Mouse (Mus musculus) embryo, embryonic 11 days (tissue): Measurements from ENCODE around the gene Maml3.

ENCODE experiments used
- DNase-seq: peaks from one replicate; pipeline ENCODE4 v3.0.0-alpha.2; 2015

The Maml3 gene

DNA sequence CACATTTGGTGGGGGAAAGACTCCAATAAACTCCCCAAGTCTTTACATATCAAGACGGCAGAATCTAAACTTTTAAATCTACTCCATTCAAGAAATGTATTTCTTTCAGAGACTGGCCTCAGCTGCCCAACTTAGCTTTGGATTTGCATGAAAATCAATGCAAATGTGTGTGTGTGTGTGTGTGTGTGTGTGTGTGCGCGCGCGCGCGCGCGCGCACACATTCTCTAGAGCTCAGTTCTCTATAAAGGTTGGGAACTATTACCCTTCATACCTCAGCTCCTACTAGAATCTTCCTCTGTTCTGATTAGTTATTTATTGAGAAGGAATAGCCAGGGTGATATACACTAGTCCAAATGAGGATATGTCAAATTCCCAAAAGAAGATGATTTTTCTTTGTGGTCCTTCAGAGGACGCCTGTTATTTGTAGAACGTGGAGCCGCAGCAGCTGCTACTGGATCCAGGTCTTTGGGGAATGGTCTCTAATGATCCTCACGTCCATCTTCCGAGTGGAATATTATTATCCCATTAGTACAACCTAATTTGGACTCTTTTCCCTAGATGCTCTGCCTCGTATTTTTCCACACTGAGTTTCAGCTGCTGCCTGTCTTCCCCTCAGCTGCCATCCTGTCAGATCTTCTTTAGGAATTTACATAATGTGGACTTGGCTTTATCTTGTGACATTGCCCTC, 372.8 kb downstream of the Maml3 start:
- no peak for DNase-seq

- DNase-seq, result no peak
Measured at GRCm38 (mm10) chr3:51730662-51731061, 374.2 kb downstream of the Maml3 start.

- DNase-seq, result no peak
Measured at GRCm38 (mm10) chr3:51729109-51729918, 375.6 kb downstream of the Maml3 start.

GRCm38 (mm10) chr3:51728456-51728855, 376.4 kb downstream of the Maml3 start:
- no peak for DNase-seq

- DNase-seq, result no peak
Measured at GRCm38 (mm10) chr3:51727968-51728367, 376.9 kb downstream of the Maml3 start.

- DNase-seq, result no peak
Measured at GRCm38 (mm10) chr3:51727487-51727886, 377.4 kb downstream of the Maml3 start.

GRCm38 (mm10) chr3:51726257-51726656, 378.6 kb downstream of the Maml3 start:
- no peak for DNase-seq

DNA sequence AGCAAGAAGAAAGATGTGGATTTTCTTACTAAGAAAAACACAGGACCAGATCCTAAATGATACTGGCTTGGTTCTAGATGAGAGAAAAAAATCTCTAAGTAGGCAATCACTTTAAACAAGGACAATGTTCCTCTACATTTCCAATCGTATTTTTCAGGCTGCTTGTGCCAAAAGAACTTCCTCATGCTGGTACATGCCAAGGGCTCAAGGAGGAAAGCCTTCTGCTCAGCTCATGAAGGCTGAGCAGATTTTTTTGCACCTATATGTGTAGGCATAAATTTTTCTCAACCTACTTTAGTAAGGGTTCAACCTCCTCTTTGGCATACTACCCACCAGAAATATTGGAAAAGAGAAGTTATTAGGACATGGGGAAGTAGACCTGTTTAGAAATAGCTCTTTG, 384.9 kb downstream of the Maml3 start:
- DNase-seq, result no peak

- DNase-seq, result no peak
Measured at GRCm38 (mm10) chr3:51719373-51719772, 385.5 kb downstream of the Maml3 start.

- DNase-seq, result no peak
Measured at GRCm38 (mm10) chr3:51717909-51718308, 387.0 kb downstream of the Maml3 start.

GRCm38 (mm10) chr3:51717455-51717854, 387.4 kb downstream of the Maml3 start:
- peak; percentile 50 for DNase-seq

GRCm38 (mm10) chr3:51714469-51714868, 390.4 kb downstream of the Maml3 start:
- no peak for DNase-seq

- peak; percentile 79 for DNase-seq
Measured at GRCm38 (mm10) chr3:51713233-51713632, 391.6 kb downstream of the Maml3 start.

DNA sequence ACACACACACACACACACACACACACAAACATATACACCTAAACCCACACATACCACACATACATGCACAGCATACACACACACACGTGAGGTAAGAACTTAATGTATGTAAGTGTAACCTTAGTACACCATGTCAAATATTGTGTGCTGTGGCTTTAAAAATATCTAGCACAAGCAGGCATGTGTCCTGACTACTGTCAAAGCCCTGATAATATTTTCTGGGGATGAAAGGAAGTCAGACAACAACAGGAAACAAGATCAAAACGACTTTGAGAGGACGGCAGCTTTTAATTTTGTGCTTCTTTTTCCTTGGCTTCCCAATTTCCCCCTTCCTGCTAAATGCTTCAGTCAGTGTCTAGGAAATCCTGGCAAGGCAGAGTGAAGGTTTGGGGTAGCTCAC, 392.5 kb downstream of the Maml3 start:
- no peak for DNase-seq

GRCm38 (mm10) chr3:51708746-51709411, 396.0 kb downstream of the Maml3 start:
- DNase-seq, result peak; percentile 53

GRCm38 (mm10) chr3:51708375-51708745, 396.5 kb downstream of the Maml3 start:
- DNase-seq, result no peak

DNA sequence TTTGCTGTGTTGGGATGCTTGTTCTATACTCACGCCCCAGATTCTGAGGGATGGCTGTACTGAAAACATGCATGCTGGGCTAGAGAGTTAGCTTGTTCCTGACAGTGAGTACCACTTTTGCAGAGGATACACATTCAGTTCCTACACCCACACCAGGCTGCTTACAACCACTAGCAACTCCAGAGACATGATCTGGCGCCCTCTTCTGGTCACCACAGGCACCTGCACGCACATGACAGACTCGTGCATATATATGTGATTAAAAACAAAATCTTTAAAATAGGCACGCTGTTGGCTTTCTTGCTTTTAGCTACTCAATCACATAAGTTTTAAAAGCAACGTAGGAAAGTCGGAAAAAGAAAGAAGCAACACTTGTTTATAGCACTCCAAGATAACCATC, 399.7 kb downstream of the Maml3 start:
- no peak for DNase-seq

GRCm38 (mm10) chr3:51703478-51703877, 401.4 kb downstream of the Maml3 start:
- peak; percentile 54 for DNase-seq

DNA sequence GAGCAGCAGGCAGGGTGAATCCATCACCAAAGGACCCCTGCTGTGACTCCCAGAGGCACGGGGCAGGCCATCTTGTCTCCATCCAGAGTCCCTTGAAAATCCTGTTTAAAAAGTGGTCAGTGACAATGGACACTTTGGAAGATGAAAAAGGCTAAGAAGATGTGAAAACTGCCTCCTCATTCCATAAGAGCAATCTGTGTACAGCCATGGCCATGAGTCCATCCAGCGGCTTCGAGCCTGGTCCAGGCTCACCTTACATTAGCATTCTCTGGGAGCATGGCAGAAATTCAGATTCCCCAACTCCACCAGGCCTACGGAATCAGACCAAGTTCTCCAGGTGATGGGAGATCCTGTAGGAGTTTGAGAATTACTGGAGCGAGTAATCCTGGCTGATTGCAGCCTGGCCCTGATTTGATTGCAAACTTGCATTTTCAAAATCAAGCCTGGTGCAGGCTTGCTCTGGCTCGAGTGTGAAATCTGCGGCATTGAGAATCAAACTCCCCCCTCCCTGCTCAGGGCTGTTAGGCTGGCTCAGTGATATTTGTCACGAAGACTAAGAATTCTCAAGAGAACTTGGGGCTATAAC, 402.1 kb downstream of the Maml3 start:
- DNase-seq, result no peak

DNA sequence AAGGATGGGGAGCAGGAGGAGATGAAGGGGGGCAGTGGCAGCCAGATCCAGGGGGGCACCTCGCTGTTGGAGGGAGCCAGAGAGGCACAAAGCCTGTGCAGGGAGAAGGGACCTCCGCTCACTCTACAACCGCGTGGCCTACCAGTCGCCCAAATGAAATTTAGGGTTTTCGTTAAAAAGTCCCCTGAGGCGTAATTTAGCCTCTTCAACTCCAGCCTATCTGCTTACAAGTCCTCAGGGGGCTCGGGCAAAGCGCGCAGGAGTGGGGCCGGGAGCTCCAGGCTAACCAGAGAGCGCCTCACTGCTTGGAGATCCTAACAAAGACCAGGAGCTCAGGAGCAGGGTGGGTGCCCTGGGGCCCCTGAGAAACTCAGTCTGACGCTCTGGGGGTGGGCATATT, 402.9 kb downstream of the Maml3 start:
- DNase-seq, result peak; percentile 77

DNA sequence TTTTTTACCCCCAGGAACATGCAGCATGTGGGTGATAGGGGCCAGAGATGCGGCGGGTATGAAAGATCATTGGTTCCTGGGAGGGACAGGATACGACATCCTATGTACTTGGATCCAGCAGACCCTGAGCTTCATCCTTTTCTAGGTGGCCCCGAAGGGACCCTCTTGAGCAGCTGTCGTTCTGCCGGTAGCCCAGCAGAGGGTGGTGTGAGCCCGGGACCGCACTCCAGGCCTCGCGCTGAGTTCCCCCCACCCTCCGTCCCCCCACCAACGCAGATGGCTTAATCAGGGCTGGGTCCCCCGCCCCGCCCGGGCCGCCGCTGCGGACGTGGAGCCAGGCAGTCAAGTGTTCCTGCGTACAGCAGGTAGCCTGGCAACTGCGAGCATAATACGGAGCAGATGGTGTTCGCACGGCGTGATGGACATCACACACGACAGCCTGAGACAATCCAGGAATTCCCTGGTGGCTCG, 403.6 kb downstream of the Maml3 start:
- DNase-seq, result peak; percentile 95

GRCm38 (mm10) chr3:51700731-51701280, 404.1 kb downstream of the Maml3 start:
- DNase-seq, result no peak

DNA sequence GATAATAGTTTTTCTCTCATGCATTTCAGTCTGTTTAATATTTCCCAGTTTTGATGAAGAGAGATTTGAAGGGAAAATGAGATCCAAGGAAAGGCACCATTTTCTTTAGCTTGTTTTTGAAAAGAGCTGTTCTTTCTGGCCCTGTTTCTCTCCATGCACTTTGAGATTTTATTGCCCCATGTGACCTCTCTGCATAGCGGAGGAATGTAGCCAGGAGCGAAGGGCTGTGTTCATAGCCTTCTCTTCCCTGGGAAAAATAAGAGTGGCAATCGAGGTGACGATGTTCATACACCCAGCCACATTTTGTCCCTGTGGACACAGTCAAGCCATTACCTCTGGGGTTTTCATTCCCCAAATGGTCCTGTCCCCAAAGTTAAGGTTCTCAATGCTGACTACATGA, 404.8 kb downstream of the Maml3 start:
- no peak for DNase-seq
